Mouse (Mus musculus) ES-E14 (cell line): ENCODE measurements around the gene Olfr1168. TPM values are rescaled to one million over a fixed set of nuclear protein-coding genes. Genes with fewer than 3 reads are reported as not detected.
"Not testable (repeated sequence)": the region's sequence is repeated elsewhere in the genome, so short reads cannot be mapped to it uniquely, and the experiment has no call there.

ENCODE experiments used
- DNase-seq: peaks from one replicate; pipeline ENCODE4 v3.0.0-alpha.2; 2013; ENCODE audit warnings: low read depth, low spot score
- H3K27ac ChIP-seq: 2 replicates; pipeline ENCODE4 v1.5.1; 2012; ENCODE audit warnings: low read depth, mild to moderate bottlenecking, low read length, moderate library complexity, mixed read lengths; ENCODE audit not compliant: poor library complexity, insufficient read depth, severe bottlenecking
- H3K36me3 ChIP-seq: 2 replicates; pipeline ENCODE4 v1.6.1; 2012; ENCODE audit warnings: mild to moderate bottlenecking, low read length, moderate library complexity, mixed read lengths; ENCODE audit not compliant: control insufficient read depth, poor library complexity, insufficient read depth, severe bottlenecking
- H3K4me1 ChIP-seq, 2 experiments: fragments of 150-350 bp in 1 of 2; sonication (generic) in 1 of 2; 2 replicates each; pipeline ENCODE4 v1.6.1; 2012; ENCODE audit warnings: low read length in 2 of 2, mild to moderate bottlenecking in 1 of 2, mixed read lengths in 1 of 2; ENCODE audit not compliant: control insufficient read depth in 2 of 2, insufficient read depth in 2 of 2, poor library complexity in 1 of 2
- H3K4me3 ChIP-seq, 2 experiments: fragments of 150-350 bp in 1 of 2; sonication (generic) in 1 of 2; 2 replicates each; pipeline ENCODE4 v1.5.1; 2012; ENCODE audit warnings: low read length in 2 of 2, low read depth in 1 of 2, mild to moderate bottlenecking in 1 of 2, mixed read lengths in 1 of 2; ENCODE audit not compliant: insufficient read depth in 1 of 2, poor library complexity in 1 of 2, severe bottlenecking in 1 of 2
- H3K9ac ChIP-seq: 2 replicates; pipeline ENCODE4 v1.6.1; 2012; ENCODE audit warnings: low read depth, mild to moderate bottlenecking, low read length, mixed read lengths; ENCODE audit not compliant: poor library complexity, insufficient read depth, severe bottlenecking
- H3K9me3 ChIP-seq: fragments of 150-350 bp; sonication (generic); 2 replicates; pipeline ENCODE4 v1.6.1; 2012; ENCODE audit warnings: low read depth, mild to moderate bottlenecking, low read length; ENCODE audit not compliant: control insufficient read depth, insufficient read depth
- CHD2 ChIP-seq: IDR thresholded peaks from 2 replicates; pipeline ENCODE4 v1.6.1; 2014; ENCODE audit warnings: mild to moderate bottlenecking, low read depth, low read length, inconsistent platforms
- HCFC1 ChIP-seq: IDR thresholded peaks from 2 replicates; pipeline ENCODE4 v1.6.1; 2012; ENCODE audit warnings: low read length, inconsistent platforms, borderline replicate concordance; ENCODE audit not compliant: insufficient read depth
- MAFK ChIP-seq: IDR thresholded peaks from 2 replicates; pipeline ENCODE4 v1.6.1; 2014; ENCODE audit warnings: mild to moderate bottlenecking, low read depth, low read length, inconsistent platforms; ENCODE audit not compliant: insufficient read depth
- ZC3H11A ChIP-seq: IDR thresholded peaks from 2 replicates; pipeline ENCODE4 v1.6.1; 2012; ENCODE audit warnings: low read depth, mild to moderate bottlenecking, inconsistent platforms, low read length, borderline replicate concordance
- ZNF384 ChIP-seq: IDR thresholded peaks from 2 replicates; pipeline ENCODE4 v1.6.1; 2012; ENCODE audit warnings: low read depth, low read length, inconsistent platforms
- in situ Hi-C, 2 experiments: fragments of 600-800 bp; cut with MboI; formaldehyde crosslinking; loops; one replicate each; pipeline ENCODE4 v1.15.1; 2025; ENCODE audit warnings: low sequenced_read_pairs in 2 of 2, inconsistent platforms in 1 of 2; ENCODE audit not compliant: unreplicated experiment in 2 of 2
- total RNA-seq: library from RNA; depleted of rRNA; stranded (reverse); fragments of 300-350 nt; gene quantifications from 2 replicates; pipeline ENCODE4 v1.2.3, GENCODE M21; 2012; rRNA removed

Olfr1168 gene
- not detected in 2 replicates for total RNA-seq

GRCm38 (mm10) chr2:88181580-88181979, at the start of gene Olfr1168:
Gene Olfr1168, plus strand, starts transcription at chr2:88181880.
- H3K4me1 ChIP-seq, result no peaks in the 10 kb centered on the region
- no peak for DNase-seq
- H3K9me3 ChIP-seq, result no peaks in the 10 kb centered on the region
- no peak for TF ChIP-seq CHD2
- no peak for TF ChIP-seq ZNF384
- TF ChIP-seq ZC3H11A, result no peak
- no peak for TF ChIP-seq HCFC1
- no peak for TF ChIP-seq MAFK
- in situ Hi-C loops, result no loop called here
- H3K4me3 ChIP-seq, result no peak within 1 kb of the TSS
- H3K27ac ChIP-seq, result no peak within 1 kb of the TSS
- H3K36me3 ChIP-seq, result no peaks in the 10 kb centered on the region
- no peak within 1 kb of the TSS for H3K9ac ChIP-seq

GRCm38 (mm10) chr2:88155093-88155492, 26.6 kb upstream of the Olfr1168 start, which contains the start of gene Olfr1167:
Gene Olfr1167, minus strand, starts transcription at chr2:88155193.
- H3K9ac ChIP-seq, H3K4me1 ChIP-seq, H3K27ac ChIP-seq, H3K36me3 ChIP-seq, H3K9me3 ChIP-seq, DNase-seq, H3K4me3 ChIP-seq, in situ Hi-C loops: not testable (repeated sequence)

- TF ChIP-seq MAFK, result no peak
- TF ChIP-seq HCFC1, result no peak
- no peak for TF ChIP-seq CHD2
- no peak for TF ChIP-seq ZNF384
- Histone ChIP-seq H3K27ac (no peak overlapping the region), H3K4me3 (no peak overlapping the region), H3K4me1 (no peaks in the 10 kb centered on the region), H3K9ac (no peak overlapping the region), H3K9me3 (no peaks in the 10 kb centered on the region), H3K36me3 (no peaks in the 10 kb centered on the region)
- no peak for DNase-seq
- in situ Hi-C loops, result no loop called here
These were observed 39.1 kb downstream of the Olfr1168 start for GRCm38 (mm10) chr2:88220784-88221183.

- no peaks in the 10 kb centered on the region for H3K9me3 ChIP-seq
- no peak within 1 kb of the TSS for H3K9ac ChIP-seq
- TF ChIP-seq ZC3H11A (no peak), ZNF384 (no peak), CHD2 (no peak), MAFK (no peak), HCFC1 (no peak)
- H3K4me1 ChIP-seq, result no peaks in the 10 kb centered on the region
- in situ Hi-C loops, result no loop called here
- H3K36me3 ChIP-seq, result no peaks in the 10 kb centered on the region
- H3K4me3 ChIP-seq, result no peak within 1 kb of the TSS
- H3K27ac ChIP-seq, result no peak within 1 kb of the TSS
- no peak for DNase-seq
These were observed 46.6 kb downstream of the Olfr1168 start, which contains the start of gene Olfr1170 for GRCm38 (mm10) chr2:88228234-88228633. Gene Olfr1170, minus strand, starts transcription at chr2:88228334.

Other genes with a start within 250 kb of the Olfr1168 start
- gene Olfr1155, start 236.7 kb upstream of the Olfr1168 start, total RNA-seq, result not detected in 2 replicates
- gene Olfr1156, start 228.8 kb upstream of the Olfr1168 start, total RNA-seq, result not detected in 2 replicates
- not detected in 2 replicates for gene Olfr1157, start 213.6 kb upstream of the Olfr1168 start, total RNA-seq
- not detected in 2 replicates for gene Olfr74, start 207.2 kb upstream of the Olfr1168 start, total RNA-seq
- not detected in 2 replicates for gene Olfr1158, start 191.8 kb upstream of the Olfr1168 start, total RNA-seq
- not detected in 2 replicates for gene Olfr1160, start 173.6 kb upstream of the Olfr1168 start, total RNA-seq
- not detected in 2 replicates for gene Olfr1161, start 159.1 kb upstream of the Olfr1168 start, total RNA-seq
- not detected in 2 replicates for gene Olfr73, start 144.2 kb upstream of the Olfr1168 start, total RNA-seq
- gene Olfr1162, start 130.8 kb upstream of the Olfr1168 start, total RNA-seq, result not detected in 2 replicates
- not detected in 2 replicates for gene Olfr1163, start 110.0 kb upstream of the Olfr1168 start, total RNA-seq
- not detected in 2 replicates for gene Olfr1164, start 87.9 kb upstream of the Olfr1168 start, total RNA-seq
- gene Olfr1166, start 53.6 kb upstream of the Olfr1168 start, total RNA-seq, result not detected in 2 replicates
- gene Olfr1167, start 26.7 kb upstream of the Olfr1168 start, total RNA-seq, result not detected in 2 replicates
- not detected in 2 replicates for gene Olfr1170, start 46.5 kb downstream of the Olfr1168 start, total RNA-seq
- gene Olfr1173, start 98.0 kb downstream of the Olfr1168 start, total RNA-seq, result not detected in 2 replicates
- not detected in 2 replicates for gene Olfr1174-ps, start 133.3 kb downstream of the Olfr1168 start, total RNA-seq
- not detected in 2 replicates for gene Olfr1175-ps, start 145.3 kb downstream of the Olfr1168 start, total RNA-seq
- gene Olfr1176, start 154.8 kb downstream of the Olfr1168 start, total RNA-seq, result not detected in 2 replicates
- gene Olfr1177-ps, start 164.6 kb downstream of the Olfr1168 start, total RNA-seq, result not detected in 2 replicates
- gene Olfr1178, start 205.2 kb downstream of the Olfr1168 start, total RNA-seq, result not detected in 2 replicates
- gene Olfr1179, start 224.6 kb downstream of the Olfr1168 start, total RNA-seq, result not detected in 2 replicates
- not detected in 2 replicates for gene Olfr1180, start 237.3 kb downstream of the Olfr1168 start, total RNA-seq
- gene Olfr1181, start 244.3 kb downstream of the Olfr1168 start, total RNA-seq, result not detected in 2 replicates